Mouse (Mus musculus) CD4-positive, CD25-positive, alpha-beta regulatory T cell, adult 9 weeks (primary cell): Measurements from ENCODE around the gene Crlf1. TPM values are rescaled to one million over a fixed set of nuclear protein-coding genes. Genes with fewer than 3 reads are reported as not detected.

Experiments used
- polyA plus RNA-seq: library from polyadenylated mRNA; unstranded; fragments of 100-300 nt; shearing (Covaris generic); gene quantifications from one replicate; pipeline ENCODE4 v1.2.1, GENCODE M21; 2017

The Crlf1 gene
- not detected for polyA plus RNA-seq

GRCm38 (mm10) chr8:70492664-70493640, at the start of gene Crlf1:
Gene Crlf1 (plus strand): TSS chr8:70493158.

DNA sequence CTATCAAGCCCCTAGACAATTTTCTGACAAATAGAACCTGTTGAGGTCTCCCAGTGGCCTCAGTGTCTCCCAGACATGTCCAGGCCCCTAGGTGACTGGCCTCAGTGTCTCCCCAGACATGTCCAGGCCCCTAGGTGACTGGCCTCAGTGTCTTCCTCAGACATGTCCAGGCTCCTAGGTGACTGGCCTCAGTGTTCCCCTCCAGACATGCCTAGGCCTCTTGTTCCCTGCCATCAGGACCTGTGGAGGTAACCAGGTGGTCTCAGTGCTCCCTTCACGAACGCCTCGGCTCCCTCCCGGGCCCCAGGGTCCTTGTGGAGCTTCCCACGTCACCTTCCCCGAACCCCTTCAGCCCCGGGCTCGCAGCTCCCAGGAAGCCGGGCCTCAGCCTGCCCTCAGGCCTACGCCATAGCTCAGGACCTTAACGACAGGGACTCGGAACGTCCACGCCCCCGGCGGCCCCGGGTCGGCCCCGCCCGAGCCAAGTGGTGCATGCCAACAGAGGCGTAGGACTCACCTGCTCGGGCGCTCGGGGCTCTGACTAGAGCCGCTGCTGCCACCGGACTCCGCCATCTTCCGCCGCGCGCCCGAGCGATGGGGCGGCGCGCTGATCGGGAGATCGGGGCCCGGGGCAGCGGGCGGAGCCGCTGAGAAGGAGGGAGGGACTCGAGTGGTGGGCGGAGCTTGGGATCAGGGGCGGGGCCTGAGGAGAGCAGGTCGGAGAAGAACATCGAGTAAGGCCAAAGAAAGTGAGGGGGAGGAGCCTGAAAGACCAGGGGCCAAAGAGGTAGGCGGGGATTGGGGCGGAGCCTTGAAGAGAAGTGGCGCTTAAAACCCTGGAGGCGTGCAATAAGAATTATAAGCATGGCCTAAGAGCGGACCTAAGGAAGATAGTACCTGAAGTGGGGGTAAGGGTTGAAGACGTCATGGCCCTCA, 16.4 kb upstream of the Crlf1 start, which contains the start of gene Klhl26:
Klhl26 (minus strand) TSS at position 636 of the 936 bp plus-strand sequence.

DNA sequence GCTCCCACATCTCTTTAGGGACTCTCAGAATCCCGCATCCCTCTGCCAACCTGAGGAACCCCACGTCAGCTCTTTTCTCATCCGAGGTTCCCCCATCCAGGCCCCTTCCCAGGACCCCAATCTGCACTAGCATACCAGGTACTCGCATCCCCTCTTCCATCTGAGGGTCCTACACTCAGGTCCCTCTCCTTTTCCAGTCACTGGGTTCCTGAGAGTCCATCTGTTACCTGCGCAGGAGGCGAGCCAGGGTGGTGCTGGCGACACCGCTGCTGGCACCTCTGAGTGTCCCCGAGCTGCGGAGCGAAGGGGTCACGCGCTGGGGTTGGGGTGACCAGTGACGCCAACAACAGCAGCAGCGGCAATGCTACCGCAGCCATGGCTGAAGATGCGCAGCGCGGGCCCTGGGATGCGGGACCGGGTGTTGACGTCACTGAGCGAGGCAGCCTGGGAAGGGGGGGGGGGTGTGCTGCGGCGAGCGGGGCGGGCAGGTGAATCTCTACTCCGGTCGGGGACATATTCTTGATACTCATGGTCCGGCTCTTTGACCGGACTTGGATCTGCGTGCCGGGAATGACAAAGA, 5.9 kb upstream of the Crlf1 start, which contains the start of gene Tmem59l:
Tmem59l (minus strand) TSS at position 418 of the 580 bp plus-strand sequence.

GRCm38 (mm10) chr8:70506328-70507026, 13.5 kb downstream of the Crlf1 start, which contains the start of gene Rex1bd:
Gene Rex1bd (minus strand): TSS chr8:70506752.

GRCm38 (mm10) chr8:70510228-70510915, 17.4 kb downstream of the Crlf1 start, which contains the start of gene Uba52:
Gene Uba52 (minus strand): TSS chr8:70510801.

DNA sequence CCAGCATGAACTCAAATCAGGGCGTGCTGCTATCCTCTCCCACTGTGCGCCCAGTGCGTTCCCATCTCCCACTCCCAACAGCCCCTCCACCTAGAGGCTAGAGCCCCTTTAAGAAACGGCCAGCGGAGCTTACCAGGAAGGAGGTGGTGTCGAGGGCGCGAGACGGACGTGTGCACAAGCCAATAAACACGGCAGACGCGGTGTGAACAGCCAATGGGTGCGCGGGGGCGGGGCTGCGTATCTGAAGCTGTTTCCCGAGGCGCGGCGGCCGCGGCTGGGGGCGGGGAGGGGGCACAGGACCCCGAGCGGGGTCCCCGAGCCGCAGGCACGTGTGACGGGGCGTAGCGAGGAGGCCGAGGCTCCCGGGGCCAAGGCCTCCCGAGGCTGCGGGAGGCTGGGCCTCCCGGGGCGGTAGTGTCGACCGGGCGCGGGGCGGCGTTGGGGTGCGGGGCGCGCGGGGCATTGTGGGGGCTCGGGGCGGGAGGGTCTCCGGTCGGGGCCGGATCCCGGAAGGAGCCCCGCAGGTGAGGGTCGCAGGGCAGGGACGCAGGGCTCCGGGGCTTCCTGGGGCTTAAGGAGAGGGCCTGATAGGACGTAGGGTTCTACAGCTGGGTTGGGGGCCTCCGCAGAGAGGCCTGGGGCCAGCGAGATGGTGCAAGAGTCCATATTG, 34.7 kb downstream of the Crlf1 start, which contains the start of the genes Fkbp8 and Kxd1:
Fkbp8 (plus strand) TSS at position 213 of the 670 bp plus-strand sequence.
Kxd1 (minus strand) TSS at position 445 of the 670 bp plus-strand sequence.

GRCm38 (mm10) chr8:70539077-70539813, 46.3 kb downstream of the Crlf1 start, which contains the start of gene Ell:
Gene Ell (plus strand): TSS chr8:70539457.

Other genes starting within 250 kb of the Crlf1 start
- gene Homer3, start 210.3 kb upstream of the Crlf1 start, polyA plus RNA-seq = 1.3 TPM
- gene Ddx49, start 190.7 kb upstream of the Crlf1 start, polyA plus RNA-seq = 55.0 TPM
- 381 TPM for gene Cope, start 190.6 kb upstream of the Crlf1 start, polyA plus RNA-seq
- gene Cers1, start 177.4 kb upstream of the Crlf1 start, polyA plus RNA-seq = not detected
- not detected for gene Gdf1, start 163.3 kb upstream of the Crlf1 start, polyA plus RNA-seq
- gene Upf1, start 139.9 kb upstream of the Crlf1 start, polyA plus RNA-seq = 3.1 TPM
- 0.33 TPM for gene Comp, start 119.6 kb upstream of the Crlf1 start, polyA plus RNA-seq
- gene Crtc1, start 53.6 kb upstream of the Crlf1 start, polyA plus RNA-seq = 22.8 TPM
- 8.9 TPM for gene Klhl26, start 16.2 kb upstream of the Crlf1 start, polyA plus RNA-seq
- gene Tmem59l, start 5.8 kb upstream of the Crlf1 start, polyA plus RNA-seq = not detected
- 138 TPM for gene Rex1bd, start 13.6 kb downstream of the Crlf1 start, polyA plus RNA-seq
- 1,281 TPM for gene Uba52, start 17.6 kb downstream of the Crlf1 start, polyA plus RNA-seq
- 424 TPM for gene Fkbp8, start 34.6 kb downstream of the Crlf1 start, polyA plus RNA-seq
- gene Kxd1, start 34.8 kb downstream of the Crlf1 start, polyA plus RNA-seq = 106 TPM
- 42.7 TPM for gene Ell, start 46.3 kb downstream of the Crlf1 start, polyA plus RNA-seq
- gene Isyna1, start 101.2 kb downstream of the Crlf1 start, polyA plus RNA-seq = 48.6 TPM
- 12.8 TPM for gene Ssbp4, start 115.7 kb downstream of the Crlf1 start, polyA plus RNA-seq
- gene Lrrc25, start 123.0 kb downstream of the Crlf1 start, polyA plus RNA-seq = 0.57 TPM
- not detected for gene Gdf15, start 139.3 kb downstream of the Crlf1 start, polyA plus RNA-seq
- 9.7 TPM for gene Pgpep1, start 167.2 kb downstream of the Crlf1 start, polyA plus RNA-seq
- 259 TPM for gene Lsm4, start 180.1 kb downstream of the Crlf1 start, polyA plus RNA-seq
- 12.8 TPM for gene Jund, start 205.8 kb downstream of the Crlf1 start, polyA plus RNA-seq
- gene Iqcn, start 210.3 kb downstream of the Crlf1 start, polyA plus RNA-seq = 0.07 TPM
- not detected for gene Gm3336, start 225.4 kb downstream of the Crlf1 start, polyA plus RNA-seq
- gene Pde4c, start 230.6 kb downstream of the Crlf1 start, polyA plus RNA-seq = 0.41 TPM